Mouse (Mus musculus) midbrain, embryonic 15.5 days (tissue): ENCODE data around the gene Tmem238. TPM values are rescaled to one million over a fixed set of nuclear protein-coding genes. Genes with fewer than 3 reads are reported as not detected.
A peak's percentile ranks its signal among the peaks of the same experiment; 100 is the strongest.

ENCODE experiments used
- ATAC-seq: fragments of 200-750 bp; cut with Nextera tagmentation; replicated peaks from 2 replicates; pipeline ENCODE4 v1.8.0; 2017; ENCODE audit warnings: moderate TSS enrichment
- H3K27ac ChIP-seq: fragments of 300-500 bp; sonication (generic); 2 replicates; pipeline ENCODE4 v1.5.1; 2015; ENCODE audit warnings: mild to moderate bottlenecking, inconsistent platforms
- H3K27me3 ChIP-seq: fragments of 300-500 bp; sonication (generic); replicated peaks from 2 replicates; pipeline ENCODE4 v1.6.1; 2015; ENCODE audit warnings: inconsistent platforms
- H3K36me3 ChIP-seq: fragments of 300-500 bp; sonication (generic); replicated peaks from 2 replicates; pipeline ENCODE4 v1.6.1; 2015; ENCODE audit warnings: inconsistent platforms
- H3K4me1 ChIP-seq: fragments of 300-500 bp; sonication (generic); 2 replicates; pipeline ENCODE4 v1.6.1; 2015; ENCODE audit warnings: inconsistent platforms
- H3K4me2 ChIP-seq: fragments of 300-500 bp; sonication (generic); 2 replicates; pipeline ENCODE4 v1.6.1; 2015; ENCODE audit warnings: inconsistent platforms, mild to moderate bottlenecking, moderate library complexity
- H3K4me3 ChIP-seq: fragments of 300-500 bp; sonication (generic); 2 replicates; pipeline ENCODE4 v1.5.1; 2015; ENCODE audit warnings: mild to moderate bottlenecking, inconsistent platforms
- H3K9ac ChIP-seq: fragments of 300-500 bp; sonication (generic); 2 replicates; pipeline ENCODE4 v1.6.1; 2015; ENCODE audit warnings: mild to moderate bottlenecking, inconsistent platforms
- H3K9me3 ChIP-seq: fragments of 300-500 bp; sonication (generic); 2 replicates; pipeline ENCODE4 v1.6.1; 2016; ENCODE audit warnings: inconsistent platforms
- WGBS: fragments of 180-500 bp; shearing (Covaris S2); methylation state at CpG from one replicate; pipeline ENCODE4 v1.1.7; 2015; ENCODE audit warnings: mixed read lengths; 5-methylcytosine and 5-hydroxymethylcytosine counted together
- polyA plus RNA-seq: library from polyadenylated mRNA; unstranded; fragments of >200 nt; fragmentation: Nextera tagmentation; extraction: Ambion mirVana; gene quantifications from 2 replicates; pipeline ENCODE4 v1.2.1, GENCODE M21; 2015

Tmem238 gene
- polyA plus RNA-seq, 1 experiment from 2014 or later = 5.8 TPM

GRCm38 (mm10) chr7:4741151-4741550 lies 48.3 kb downstream of the Tmem238 start:
- H3K4me1 ChIP-seq = peaks cover 37% of the 10 kb centered on the region
- no peaks in the 10 kb centered on the region for H3K27me3 ChIP-seq
- H3K4me2 ChIP-seq = peak overlapping the region; percentile 84
- H3K27ac ChIP-seq = peak overlapping the region; percentile 94
- peak overlapping the region; percentile 78 for H3K9ac ChIP-seq
- ATAC-seq = no peak
- WGBS = 5% methylated on average over 4 of the region's 4 CpGs
- no peaks in the 10 kb centered on the region for H3K36me3 ChIP-seq
- H3K4me3 ChIP-seq = peak overlapping the region; percentile 69
- no peaks in the 10 kb centered on the region for H3K9me3 ChIP-seq

- Histone ChIP-seq H3K9me3 (no peaks in the 10 kb centered on the region), H3K27ac (peak overlapping the region; percentile 94), H3K4me3 (peak overlapping the region; percentile 69), H3K36me3 (no peaks in the 10 kb centered on the region), H3K4me1 (peaks cover 37% of the 10 kb centered on the region), H3K4me2 (peak overlapping the region; percentile 84), H3K27me3 (no peaks in the 10 kb centered on the region), H3K9ac (peak overlapping the region; percentile 78)
- WGBS = 1% methylated on average over 14 of the region's 14 CpGs
- peak; percentile 54 for ATAC-seq
These were observed 49.1 kb downstream of the Tmem238 start for GRCm38 (mm10) chr7:4740309-4740727.

- H3K4me1 ChIP-seq = peaks cover 37% of the 10 kb centered on the region
- WGBS = under 1% methylated on average over 40 of the region's 44 CpGs
- no peaks in the 10 kb centered on the region for H3K36me3 ChIP-seq
- H3K27ac ChIP-seq = peak within 1 kb of the TSS; percentile 94
- peak within 1 kb of the TSS; percentile 69 for H3K4me3 ChIP-seq
- no peaks in the 10 kb centered on the region for H3K9me3 ChIP-seq
- H3K4me2 ChIP-seq = peak within 1 kb of the TSS; percentile 84
- ATAC-seq = peak; percentile 98
- no peaks in the 10 kb centered on the region for H3K27me3 ChIP-seq
- peak within 1 kb of the TSS; percentile 78 for H3K9ac ChIP-seq
These were observed 49.7 kb downstream of the Tmem238 start, which contains the start of gene Kmt5c for GRCm38 (mm10) chr7:4739544-4740275. Kmt5c (plus strand) TSS chr7:4740115.

- Histone ChIP-seq H3K4me3 (peak overlapping the region; percentile 69), H3K36me3 (no peaks in the 10 kb centered on the region), H3K9ac (peak overlapping the region; percentile 12; the same call in 1 of the 2 replicates), H3K27ac (peak overlapping the region; percentile 81), H3K27me3 (no peaks in the 10 kb centered on the region), H3K4me1 (peaks cover 37% of the 10 kb centered on the region), H3K9me3 (no peaks in the 10 kb centered on the region), H3K4me2 (peak overlapping the region; percentile 53)
- ATAC-seq = no peak
- WGBS = 40% methylated on average over 10 of the region's 10 CpGs
These were observed 50.4 kb downstream of the Tmem238 start for GRCm38 (mm10) chr7:4739041-4739543.

Other genes with a start within 250 kb of the Tmem238 start
- 155 and 162 TPM in 2 replicates for gene Syt5, start 242.1 kb downstream of the Tmem238 start, polyA plus RNA-seq
- gene Ptprh, start 185.6 kb downstream of the Tmem238 start, polyA plus RNA-seq = 0.75 and 1.3 TPM in 2 replicates
- gene Tmem86b, start 158.2 kb downstream of the Tmem238 start, polyA plus RNA-seq = 3.8 and 4.2 TPM in 2 replicates
- 10.5 TPM in 2 replicates for gene Ppp6r1, start 130.6 kb downstream of the Tmem238 start, polyA plus RNA-seq
- gene Hspbp1, start 104.6 kb downstream of the Tmem238 start, polyA plus RNA-seq = 165 TPM in 2 replicates
- 8.6 TPM in 2 replicates for gene Brsk1, start 99.1 kb downstream of the Tmem238 start, polyA plus RNA-seq
- 0.09 and 0.25 TPM in 2 replicates for gene Tmem150b, start 64.4 kb downstream of the Tmem238 start, polyA plus RNA-seq
- gene Kmt5c, start 49.5 kb downstream of the Tmem238 start, polyA plus RNA-seq = 75.3 and 77.2 TPM in 2 replicates
- 21.6 and 23.6 TPM in 2 replicates for gene Cox6b2, start 36.6 kb downstream of the Tmem238 start, polyA plus RNA-seq
- gene Fam71e2, start 18.4 kb downstream of the Tmem238 start, polyA plus RNA-seq = not detected in 2 replicates
- gene Il11, start 6.8 kb downstream of the Tmem238 start, polyA plus RNA-seq = 1.0 and 1.6 TPM in 2 replicates
- gene Tmem190, start 6.7 kb downstream of the Tmem238 start, polyA plus RNA-seq = not detected in 2 replicates
- gene Rpl28, start 3.2 kb upstream of the Tmem238 start, polyA plus RNA-seq = 186 and 187 TPM in 2 replicates
- 265 and 288 TPM in 2 replicates for gene Ube2s, start 22.9 kb upstream of the Tmem238 start, polyA plus RNA-seq
- 15.3 and 16.6 TPM in 2 replicates for gene Shisa7, start 55.0 kb upstream of the Tmem238 start, polyA plus RNA-seq
- gene Isoc2b, start 80.6 kb upstream of the Tmem238 start, polyA plus RNA-seq = 3.1 and 4.6 TPM in 2 replicates
- 0.54 and 0.57 TPM in 2 replicates for gene Isoc2a, start 87.5 kb upstream of the Tmem238 start, polyA plus RNA-seq
- 0.40 and 0.65 TPM in 2 replicates for gene Gm36210, start 116.9 kb upstream of the Tmem238 start, polyA plus RNA-seq
- 4.5 and 4.6 TPM in 2 replicates for gene Zfp628, start 125.6 kb upstream of the Tmem238 start, polyA plus RNA-seq
- 46.3 and 47.7 TPM in 2 replicates for gene Nat14, start 132.4 kb upstream of the Tmem238 start, polyA plus RNA-seq
- 1.0 and 1.4 TPM in 2 replicates for gene Ssc5d, start 136.1 kb upstream of the Tmem238 start, polyA plus RNA-seq
- gene Sbk2, start 174.8 kb upstream of the Tmem238 start, polyA plus RNA-seq = 0.29 TPM in 1 of 2 replicates, not detected in the other
- gene Sbk3, start 181.5 kb upstream of the Tmem238 start, polyA plus RNA-seq = 0.32 and 0.41 TPM in 2 replicates
- 72.6 and 77.2 TPM in 2 replicates for gene Zfp579, start 206.5 kb upstream of the Tmem238 start, polyA plus RNA-seq
- gene Zfp524, start 224.8 kb upstream of the Tmem238 start, polyA plus RNA-seq = 7.1 and 7.7 TPM in 2 replicates
- 41.3 and 48.8 TPM in 2 replicates for gene Fiz1, start 225.0 kb upstream of the Tmem238 start, polyA plus RNA-seq
- 1.2 TPM in 1 of 2 replicates, not detected in the other for gene Gm44973, start 225.8 kb upstream of the Tmem238 start, polyA plus RNA-seq
- 8.0 and 8.4 TPM in 2 replicates for gene Zfp865, start 230.7 kb upstream of the Tmem238 start, polyA plus RNA-seq
- 64.9 and 67.8 TPM in 2 replicates for gene Ccdc106, start 230.9 kb upstream of the Tmem238 start, polyA plus RNA-seq
- not detected in 2 replicates for gene 4632433K11Rik, start 244.5 kb upstream of the Tmem238 start, polyA plus RNA-seq
- gene Zfp784, start 248.8 kb upstream of the Tmem238 start, polyA plus RNA-seq = 12.3 and 13.5 TPM in 2 replicates